Mouse (Mus musculus) cortical plate, adult 2 months (tissue): Measurements from ENCODE around the gene Acsl1.

Experiments
- CTCF ChIP-seq: fragments of 200-500 bp; IDR thresholded peaks from 2 replicates; pipeline ENCODE4 v1.5.1; 2011; ENCODE audit warnings: mild to moderate bottlenecking, control low read depth, low read length; ENCODE audit not compliant: insufficient read depth; ENCODE audit errors: extremely low read depth
- POLR2A ChIP-seq: fragments of 200-500 bp; IDR thresholded peaks from 2 replicates; pipeline ENCODE4 v1.6.1; 2011; ENCODE audit warnings: mild to moderate bottlenecking, low read length, control low read depth; ENCODE audit not compliant: insufficient read depth; ENCODE audit errors: extremely low read depth

DNA sequence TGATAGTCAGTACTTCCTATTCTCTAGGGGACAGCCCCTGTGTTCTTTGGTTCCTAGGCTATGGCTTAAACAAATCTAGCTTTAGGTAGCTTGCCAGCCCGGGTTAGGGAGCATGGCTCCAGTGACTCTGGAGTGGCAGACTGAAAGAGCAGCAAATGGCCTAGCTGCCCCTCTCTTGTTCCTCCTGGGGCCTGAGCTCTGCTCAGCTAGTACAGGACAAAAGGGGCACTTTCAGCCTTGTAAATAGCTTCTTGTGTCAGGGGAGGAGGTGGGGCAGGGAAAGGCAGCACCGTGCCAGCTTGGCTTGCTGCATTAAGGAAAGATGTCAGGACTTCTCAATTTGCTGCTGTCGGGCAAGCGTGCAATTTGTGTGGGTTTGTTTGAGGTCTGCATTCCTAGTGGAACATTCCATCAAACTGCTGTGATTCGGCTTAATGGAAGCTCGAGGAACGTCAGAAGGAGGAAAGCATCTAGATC lies 17.3 kb downstream of the Acsl1 start:
- no peak for TF ChIP-seq CTCF
- TF ChIP-seq POLR2A = no peak
